Mouse (Mus musculus): ENCODE measurements around the gene Tdp1.

- TF ChIP-seq POLR2A (IDR thresholded peaks at IDR 0.05; ENCODE audit: insufficient read depth, low read length) = no peak
- no peak for TF ChIP-seq CTCF (IDR thresholded peaks at IDR 0.05; ENCODE audit: low read depth, low read length)
- no peak for TF ChIP-seq EP300 (IDR thresholded peaks at IDR 0.05; ENCODE audit: insufficient read depth, low read depth, low read length)
Measured at GRCm38 (mm10) chr12:99999726-100000125, 115.4 kb downstream of the Tdp1 start.

Measured in ES-Bruce4 (cell line).